8 mouse cellular contexts compared by ENCODE assay signal in genomic region chr4:135946278-135946658, GRCm38 (mm10). TPM values are rescaled to one million over a fixed set of nuclear protein-coding genes. Genes with fewer than 3 reads are reported as not detected.
A peak's percentile ranks its signal among the peaks of the same experiment; 100 is the strongest.
DNase-seq lines count a peak whose midpoint lies in the region; ATAC-seq and TF ChIP-seq lines count a peak whose summit lies in the region.

TSS of gene Hmgcl (plus strand) at chr4:135946448.

- peak within 1 kb of the TSS; percentile 43 for H3K27ac ChIP-seq in MEL (ENCODE audit: control insufficient read depth, low read depth, low read length)
- peak within 1 kb of the TSS; percentile 86 for H3K27ac ChIP-seq in cerebellum, adult 2 months (ENCODE audit: insufficient read depth, low read length)
- H3K27ac ChIP-seq in lung, embryonic 16.5 days (ENCODE audit: low read length): peak within 1 kb of the TSS; percentile 70

- peak within 1 kb of the TSS; percentile 80 for H3K4me2 ChIP-seq in lung, embryonic 16.5 days (ENCODE audit: low read depth, low read length)

- H3K9ac ChIP-seq in MEL (ENCODE audit: control insufficient read depth, low read depth, low read length, poor library complexity, severe bottlenecking): peak within 1 kb of the TSS; percentile 73
- H3K9ac ChIP-seq in lung, embryonic 16.5 days (ENCODE audit: low read length): peak within 1 kb of the TSS; percentile 87

- peaks cover 7 to 12% of the 10 kb centered on the region in 2 experiments; a peak in 3 of 4 replicates for H3K4me1 ChIP-seq in MEL (ENCODE audit: control insufficient read depth in 1 of 2, insufficient read depth in 2 of 2, low read length in 2 of 2)
- H3K4me1 ChIP-seq in cerebellum, adult 2 months (ENCODE audit: control insufficient read depth, insufficient read depth, low read length): peaks cover 17% of the 10 kb centered on the region
- H3K4me1 ChIP-seq in lung, embryonic 16.5 days (replicated peaks; ENCODE audit: control insufficient read depth, insufficient read depth, low read length): peaks cover 12% of the 10 kb centered on the region; the same call in 1 of the 2 replicates

- peak; percentile 97 to 98 for ATAC-seq in hematopoietic stem cell, adult 5-6 weeks (replicated peaks in 1 of 2; ENCODE audit: insufficient read depth in 1 of 2, low FRiP score in 2 of 2, low TSS enrichment in 1 of 2, low read depth in 1 of 2, poor library complexity in 2 of 2, severe bottlenecking in 2 of 2)
- peak; percentile 96 for ATAC-seq in lung, embryonic 16.5 days (ENCODE audit: low read depth)

- H3K36me3 ChIP-seq in MEL (ENCODE audit: control insufficient read depth in 1 of 2, insufficient read depth in 2 of 2, low read length in 2 of 2): peaks cover 3 to 20% of the 10 kb centered on the region in 2 experiments
- H3K36me3 ChIP-seq in lung, embryonic 16.5 days (ENCODE audit: control insufficient read depth, insufficient read depth, low read length): peaks cover 5% of the 10 kb centered on the region

- H3K4me3 ChIP-seq in MEL (ENCODE audit: control insufficient read depth in 1 of 2, insufficient read depth in 1 of 2, low read depth in 2 of 2, low read length in 2 of 2): peak within 1 kb of the TSS; percentile 73 to 81
- peak within 1 kb of the TSS; percentile 89 for H3K4me3 ChIP-seq in cerebellum, adult 2 months (replicated peaks; ENCODE audit: insufficient read depth, low read depth, low read length)
- H3K4me3 ChIP-seq in lung, embryonic 16.5 days (ENCODE audit: low read length): peak within 1 kb of the TSS; percentile 92

- H3K79me2 ChIP-seq in MEL (ENCODE audit: control insufficient read depth, insufficient read depth, low read length, poor library complexity): peaks cover 17% of the 10 kb centered on the region

- no peak for TF ChIP-seq EP300 in MEL (IDR thresholded peaks at IDR 0.05; ENCODE audit: low read depth in 1 of 2, low read length in 2 of 2)

- no peak for TF ChIP-seq RAD21 in MEL (IDR thresholded peaks at IDR 0.05; ENCODE audit: low read depth, low read length)

- H3K9me3 ChIP-seq in MEL (replicated peaks; ENCODE audit: insufficient read depth, low read length): no peaks in the 10 kb centered on the region
- H3K9me3 ChIP-seq in lung, embryonic 16.5 days (ENCODE audit: control insufficient read depth, low read length): peaks cover 2% of the 10 kb centered on the region

- TF ChIP-seq CTCF in MEL (IDR thresholded peaks at IDR 0.05 in 2 of 3, conservative IDR thresholded peaks at IDR 0.05 in 1 of 3; ENCODE audit: control insufficient read depth in 1 of 3, insufficient read depth in 1 of 3, low read depth in 2 of 3, low read length in 3 of 3, poor library complexity in 1 of 3, severe bottlenecking in 1 of 3): no peak
- TF ChIP-seq CTCF in cerebellum, adult 2 months (IDR thresholded peaks at IDR 0.05; ENCODE audit: borderline replicate concordance, insufficient read depth, low read depth, low read length): no peak

- no peaks in the 10 kb centered on the region for H3K27me3 ChIP-seq in MEL (ENCODE audit: control insufficient read depth in 1 of 2, insufficient read depth in 2 of 2, low read length in 2 of 2)
- no peaks in the 10 kb centered on the region for H3K27me3 ChIP-seq in cerebellum, adult 2 months (ENCODE audit: control insufficient read depth, insufficient read depth, low read length)
- no peaks in the 10 kb centered on the region for H3K27me3 ChIP-seq in lung, embryonic 16.5 days (ENCODE audit: control insufficient read depth, insufficient read depth, low read depth, low read length)

- peak; percentile 95 for DNase-seq in MEL (ENCODE audit: low read depth, low spot score)
- DNase-seq in cerebellum, adult 2 months: peak; percentile 93 to 94
- DNase-seq in forelimb bud, embryonic 11.5 days (ENCODE audit: low read depth, low spot score): peak; percentile 87
- DNase-seq in layer of hippocampus, adult 9-10 months (ENCODE audit: low spot score): peak; percentile 82
- peak; percentile 75 for DNase-seq in ovary, postnatal 10 days (ENCODE audit: low spot score)
- peak; percentile 90 to 94 for DNase-seq in thymus, postnatal 10 days (ENCODE audit: low spot score in 2 of 2)

- under 1% methylated on average over 23 of the region's 23 CpGs for WGBS in cerebellum, adult 2 months
- under 1% methylated on average over 19 of the region's 23 CpGs for WGBS in lung, embryonic 16.5 days

- TF ChIP-seq POLR2A in MEL (IDR thresholded peaks at IDR 0.05; ENCODE audit: control insufficient read depth in 1 of 2, insufficient read depth in 1 of 2, low read depth in 1 of 2, low read length in 2 of 2, poor library complexity in 1 of 2): peak; percentile 75 to 76
- TF ChIP-seq POLR2A in cerebellum, adult 2 months (IDR thresholded peaks at IDR 0.05; ENCODE audit: borderline replicate concordance, insufficient read depth, low read length): peak; percentile 95

TF ChIP-seq in MEL, 35 proteins besides CTCF, POLR2A, EP300 and RAD21:
- TF ChIP-seq UBTF (IDR thresholded peaks at IDR 0.05; ENCODE audit: borderline replicate concordance, insufficient read depth, low read depth, low read length) (no peak), CHD1 (IDR thresholded peaks at IDR 0.05; ENCODE audit: low read depth, low read length) (no peak), TBP (IDR thresholded peaks at IDR 0.05; ENCODE audit: low read depth, low read length) (peak; percentile 86), ZKSCAN1 (IDR thresholded peaks at IDR 0.05; ENCODE audit: low read depth, low read length) (no peak), SIN3A (IDR thresholded peaks at IDR 0.05; ENCODE audit: low read length) (0 out of 2 replicates have a peak, but pooled peaks have one; percentile 70), USF1 (IDR thresholded peaks at IDR 0.05; ENCODE audit: low read depth, low read length) (peak; percentile 99), RCOR1 (IDR thresholded peaks at IDR 0.05; ENCODE audit: low read depth, low read length) (no peak), SMC3 (IDR thresholded peaks at IDR 0.05; ENCODE audit: low read depth, low read length) (no peak), JUND (IDR thresholded peaks at IDR 0.05; ENCODE audit: low read depth, low read length) (no peak), BHLHE40 (IDR thresholded peaks at IDR 0.05; ENCODE audit: borderline replicate concordance, low read depth, low read length) (no peak), MAZ (IDR thresholded peaks at IDR 0.05; ENCODE audit: low read depth, low read length) (no peak), ZNF384 (IDR thresholded peaks at IDR 0.05; ENCODE audit: low read depth, low read length) (no peak), POLR2AphosphoS2 (IDR thresholded peaks at IDR 0.05; ENCODE audit: low read length) (peak; percentile 70), MYB (IDR thresholded peaks at IDR 0.05; ENCODE audit: low read depth, low read length) (no peak), GATA1 (IDR thresholded peaks at IDR 0.05; ENCODE audit: low read depth, low read length) (no peak), GABPA (IDR thresholded peaks at IDR 0.05; ENCODE audit: low read depth, low read length) (no peak), HCFC1 (IDR thresholded peaks at IDR 0.05; ENCODE audit: low read depth, low read length) (peak; percentile 55), MXI1 (IDR thresholded peaks at IDR 0.05; ENCODE audit: low read depth, low read length) (no peak), POLR2AphosphoS5 (IDR thresholded peaks at IDR 0.05; ENCODE audit: borderline replicate concordance, low read depth, low read length) (no peak; the same call in 1 of the 2 replicates), MAX (IDR thresholded peaks at IDR 0.05; ENCODE audit: low read length) (peak; percentile 97), TCF12 (IDR thresholded peaks at IDR 0.05; ENCODE audit: low read depth, low read length) (peak; percentile 71), ELF1 (IDR thresholded peaks at IDR 0.05; ENCODE audit: low read depth, low read length) (no peak), USF2 (IDR thresholded peaks at IDR 0.05; ENCODE audit: borderline replicate concordance in 1 of 2, insufficient read depth in 1 of 2, low read depth in 1 of 2, low read length in 2 of 2) (peak; percentile 81 to 95), ETS1 (IDR thresholded peaks at IDR 0.05; ENCODE audit: low read depth, low read length) (no peak), NELFE (IDR thresholded peaks at IDR 0.05; ENCODE audit: low read depth, low read length) (peak; percentile 67), MAFK (IDR thresholded peaks at IDR 0.05; ENCODE audit: borderline replicate concordance, low read depth, low read length) (no peak), ZMIZ1 (IDR thresholded peaks at IDR 0.05; ENCODE audit: low read depth, low read length) (peak; percentile 66; the same call in 1 of the 2 replicates), TAL1 (IDR thresholded peaks at IDR 0.05; ENCODE audit: low read length) (no peak)

RNA-seq across cellular contexts. Expression of gene Hmgcl, which starts in this region (rescaled TPM):
- total RNA-seq in MEL (2012; rRNA removed): 48.5 and 48.7 TPM in 2 replicates
- 10 to 100 TPM in 1 of 2 experiments, not detected in 1; 66.5 TPM for polyA plus RNA-seq in MEL (2012; ENCODE audit: insufficient read depth in 1 of 2, insufficient read length in 2 of 2, low read depth in 1 of 2, low replicate concordance in 2 of 2, missing spikeins in 1 of 2)
- 86.9 and 98.7 TPM in 2 replicates for polyA plus RNA-seq in cerebellum, adult 2 months (2012; rRNA removed)
- 32.2 and 35.7 TPM in 2 replicates for total RNA-seq in hematopoietic stem cell, adult 5-6 weeks (2017)
- 73.0 and 76.9 TPM in 2 replicates for polyA plus RNA-seq in lung, embryonic 16.5 days (2015; fragmentation: Nextera tagmentation; extraction: Ambion mirVana)

Comparison
In these comparisons a context has a peak if more than half of its experiments do, and no peak if none do; other contexts are left out.
1. Peak in every context shown above with its lines: DNase-seq, ATAC-seq, H3K4me3 ChIP-seq and H3K27ac ChIP-seq.